Mouse (Mus musculus): Measurements from ENCODE around the gene Pcca. TPM values are rescaled to one million over a fixed set of nuclear protein-coding genes. Genes with fewer than 3 reads are reported as not detected.

Gene Pcca
- polyA plus RNA-seq, 1 experiment, result 2.5 TPM

GRCm38 (mm10) chr14:122790111-122790510 is 256.0 kb downstream of the Pcca start:
- Histone ChIP-seq H3K4me1 (peaks cover 5% of the 10 kb centered on the region), H3K36me3 (replicated peaks; ENCODE audit: low read length) (no peaks in the 10 kb centered on the region), H3K9me3 (peaks cover 4% of the 10 kb centered on the region; the same call in 1 of the 2 replicates), H3K4me3 (replicated peaks) (no peak overlapping the region), H3K27me3 (replicated peaks) (peaks cover 53% of the 10 kb centered on the region)
- TF ChIP-seq GATA1 (IDR thresholded peaks at IDR 0.05; ENCODE audit: borderline replicate concordance, low read length) (no peak), FLI1 (IDR thresholded peaks at IDR 0.05; ENCODE audit: low read length) (no peak)

GRCm38 (mm10) chr14:122793368-122793767 is 259.2 kb downstream of the Pcca start:
- H3K27me3 ChIP-seq (replicated peaks), result peaks cover 43% of the 10 kb centered on the region
- TF ChIP-seq GATA1 (IDR thresholded peaks at IDR 0.05; ENCODE audit: borderline replicate concordance, low read length) (no peak), FLI1 (IDR thresholded peaks at IDR 0.05; ENCODE audit: low read length) (no peak)
- no peaks in the 10 kb centered on the region for H3K36me3 ChIP-seq (replicated peaks; ENCODE audit: low read length)
- H3K4me3 ChIP-seq (replicated peaks), result no peak overlapping the region
- H3K9me3 ChIP-seq, result peaks cover 4% of the 10 kb centered on the region; the same call in 1 of the 2 replicates
- H3K4me1 ChIP-seq, result peaks cover 2% of the 10 kb centered on the region

- no peaks in the 10 kb centered on the region for H3K36me3 ChIP-seq (replicated peaks; ENCODE audit: low read length)
- H3K27me3 ChIP-seq (replicated peaks), result peaks cover 11% of the 10 kb centered on the region
- no peak for TF ChIP-seq FLI1 (IDR thresholded peaks at IDR 0.05; ENCODE audit: low read length)
- no peak for TF ChIP-seq GATA1 (IDR thresholded peaks at IDR 0.05; ENCODE audit: borderline replicate concordance, low read length)
Measured at GRCm38 (mm10) chr14:122800296-122800695, 266.2 kb downstream of the Pcca start.

GRCm38 (mm10) chr14:122821002-122821401 is 286.9 kb downstream of the Pcca start:
- no peaks in the 10 kb centered on the region for H3K9me3 ChIP-seq
- no peak for TF ChIP-seq GATA1 (IDR thresholded peaks at IDR 0.05; ENCODE audit: borderline replicate concordance, low read length)
- no peak for TF ChIP-seq FLI1 (IDR thresholded peaks at IDR 0.05; ENCODE audit: low read length)
- no peaks in the 10 kb centered on the region for H3K36me3 ChIP-seq (replicated peaks; ENCODE audit: low read length)
- peaks cover 2% of the 10 kb centered on the region for H3K27me3 ChIP-seq (replicated peaks)
- no peaks in the 10 kb centered on the region for H3K4me1 ChIP-seq
- no peak overlapping the region for H3K4me3 ChIP-seq (replicated peaks)

More at GRCm38 (mm10) chr14:122800296-122800695, 266.2 kb downstream of the Pcca start:
- H3K9me3 ChIP-seq, result no peaks in the 10 kb centered on the region
- no peak overlapping the region for H3K4me3 ChIP-seq (replicated peaks)
- peaks cover 11% of the 10 kb centered on the region for H3K4me1 ChIP-seq

- no peaks in the 10 kb centered on the region for H3K36me3 ChIP-seq (replicated peaks; ENCODE audit: low read length)
- TF ChIP-seq FLI1 (IDR thresholded peaks at IDR 0.05; ENCODE audit: low read length), result no peak
- TF ChIP-seq GATA1 (IDR thresholded peaks at IDR 0.05; ENCODE audit: borderline replicate concordance, low read length), result no peak
- no peaks in the 10 kb centered on the region for H3K4me1 ChIP-seq
- no peak overlapping the region for H3K4me3 ChIP-seq (replicated peaks)
- peaks cover 4% of the 10 kb centered on the region for H3K9me3 ChIP-seq
- peaks cover 2% of the 10 kb centered on the region for H3K27me3 ChIP-seq (replicated peaks)
Measured at GRCm38 (mm10) chr14:122823791-122824190, 289.7 kb downstream of the Pcca start.

GRCm38 (mm10) chr14:122825464-122825863 is 291.3 kb downstream of the Pcca start:
- no peak for TF ChIP-seq FLI1 (IDR thresholded peaks at IDR 0.05; ENCODE audit: low read length)
- no peak for TF ChIP-seq GATA1 (IDR thresholded peaks at IDR 0.05; ENCODE audit: borderline replicate concordance, low read length)
- Histone ChIP-seq H3K9me3 (peaks cover 4% of the 10 kb centered on the region), H3K36me3 (replicated peaks; ENCODE audit: low read length) (no peaks in the 10 kb centered on the region), H3K4me3 (replicated peaks) (no peak overlapping the region), H3K4me1 (no peaks in the 10 kb centered on the region), H3K27me3 (replicated peaks) (peaks cover 2% of the 10 kb centered on the region)

GRCm38 (mm10) chr14:122830433-122830832 is 296.3 kb downstream of the Pcca start:
- Histone ChIP-seq H3K4me1 (peaks cover 6% of the 10 kb centered on the region), H3K36me3 (replicated peaks; ENCODE audit: low read length) (no peaks in the 10 kb centered on the region), H3K4me3 (replicated peaks) (no peak overlapping the region), H3K9me3 (peaks cover 7% of the 10 kb centered on the region), H3K27me3 (replicated peaks) (peaks cover 2% of the 10 kb centered on the region)
- TF ChIP-seq GATA1 (IDR thresholded peaks at IDR 0.05; ENCODE audit: borderline replicate concordance, low read length) (no peak), FLI1 (IDR thresholded peaks at IDR 0.05; ENCODE audit: low read length) (no peak)

GRCm38 (mm10) chr14:122833666-122834065 is 299.5 kb downstream of the Pcca start:
- no peaks in the 10 kb centered on the region for H3K36me3 ChIP-seq (replicated peaks; ENCODE audit: low read length)
- TF ChIP-seq GATA1 (IDR thresholded peaks at IDR 0.05; ENCODE audit: borderline replicate concordance, low read length) (no peak), FLI1 (IDR thresholded peaks at IDR 0.05; ENCODE audit: low read length) (no peak)
- no peaks in the 10 kb centered on the region for H3K27me3 ChIP-seq (replicated peaks)

GRCm38 (mm10) chr14:122834753-122835152 is 300.6 kb downstream of the Pcca start:
- Histone ChIP-seq H3K27me3 (replicated peaks) (no peaks in the 10 kb centered on the region), H3K9me3 (peaks cover 3% of the 10 kb centered on the region; the same call in 1 of the 2 replicates), H3K36me3 (replicated peaks; ENCODE audit: low read length) (no peaks in the 10 kb centered on the region), H3K4me3 (replicated peaks) (no peak overlapping the region), H3K4me1 (peaks cover 6% of the 10 kb centered on the region)
- TF ChIP-seq GATA1 (IDR thresholded peaks at IDR 0.05; ENCODE audit: borderline replicate concordance, low read length), result no peak
- no peak for TF ChIP-seq FLI1 (IDR thresholded peaks at IDR 0.05; ENCODE audit: low read length)

More at GRCm38 (mm10) chr14:122833666-122834065, 299.5 kb downstream of the Pcca start:
- Histone ChIP-seq H3K9me3 (peaks cover 3% of the 10 kb centered on the region; the same call in 1 of the 2 replicates), H3K4me1 (peaks cover 6% of the 10 kb centered on the region), H3K4me3 (replicated peaks) (no peak overlapping the region)

GRCm38 (mm10) chr14:122835487-122836190 is 301.5 kb downstream of the Pcca start:
- H3K4me1 ChIP-seq, result peaks cover 6% of the 10 kb centered on the region
- no peaks in the 10 kb centered on the region for H3K36me3 ChIP-seq (replicated peaks; ENCODE audit: low read length)
- TF ChIP-seq FLI1 (IDR thresholded peaks at IDR 0.05; ENCODE audit: low read length) (no peak), GATA1 (IDR thresholded peaks at IDR 0.05; ENCODE audit: borderline replicate concordance, low read length) (no peak)
- H3K27me3 ChIP-seq (replicated peaks), result no peaks in the 10 kb centered on the region
- H3K4me3 ChIP-seq (replicated peaks), result no peak overlapping the region
- H3K9me3 ChIP-seq, result peaks cover 3% of the 10 kb centered on the region; the same call in 1 of the 2 replicates
